ENCODE assay signal across 10 mouse cellular contexts in genomic region chr1:172186401-172187289, GRCm38 (mm10). TPM values are rescaled to one million over a fixed set of nuclear protein-coding genes. Genes with fewer than 3 reads are reported as not detected.
DNase-seq lines count a peak whose midpoint lies in the region; ATAC-seq and TF ChIP-seq lines count a peak whose summit lies in the region.
"Had no signal": no experiment of that assay in that cellular context is flagged by ENCODE, and none has a peak within 500 bp of the region (broad histone marks: within the 10 kb centered on the region; RNA-seq: fewer than 3 reads in every experiment).

No protein-coding gene starts in this region.

- no peaks in the 10 kb centered on the region; the same call in 1 of the 2 replicates for H3K79me2 ChIP-seq in liver, adult 2 months (ENCODE audit: control insufficient read depth, insufficient read depth, low read length)

- no peaks in the 10 kb centered on the region for H3K27me3 ChIP-seq in liver, adult 2 months (ENCODE audit: control insufficient read depth, insufficient read depth, low read length)
- H3K27me3 ChIP-seq in liver, embryonic 11.5 days (replicated peaks; ENCODE audit: control insufficient read depth, insufficient read depth, low read length), result no peaks in the 10 kb centered on the region
- no peaks in the 10 kb centered on the region for H3K27me3 ChIP-seq in midbrain, postnatal 0 days (ENCODE audit: insufficient read depth, low read length)

- H3K27ac ChIP-seq in liver, adult 2 months (replicated peaks; ENCODE audit: insufficient read depth, low read depth, low read length), result no peak overlapping the region
- H3K27ac ChIP-seq in liver, embryonic 11.5 days (ENCODE audit: low read depth, low read length), result no peak overlapping the region
- no peak overlapping the region; the same call in 1 of the 2 replicates for H3K27ac ChIP-seq in midbrain, postnatal 0 days (ENCODE audit: low read depth, low read length)

- TF ChIP-seq CTCF in liver, adult 2 months (IDR thresholded peaks at IDR 0.05; ENCODE audit: low read depth, low read length), result peak; percentile 17; the same call in 1 of the 2 replicates
- TF ChIP-seq CTCF in midbrain, postnatal 0 days (IDR thresholded peaks at IDR 0.05), result peak; percentile 59

- TF ChIP-seq POLR2A in liver, adult 2 months (IDR thresholded peaks at IDR 0.05; ENCODE audit: extremely low read depth, insufficient read depth, low read length), result no peak

- H3K36me3 ChIP-seq in liver, adult 2 months (ENCODE audit: control insufficient read depth, insufficient read depth, low read length), result peaks cover 74% of the 10 kb centered on the region
- peaks cover 39% of the 10 kb centered on the region for H3K36me3 ChIP-seq in liver, embryonic 11.5 days (ENCODE audit: control insufficient read depth, insufficient read depth, low read length)
- peaks cover 24% of the 10 kb centered on the region for H3K36me3 ChIP-seq in midbrain, postnatal 0 days (ENCODE audit: insufficient read depth, low read length)

- ATAC-seq in CD4-positive, CD25-positive, alpha-beta regulatory T cell, adult 4 months, result no peak
- ATAC-seq in liver, embryonic 11.5 days (replicated peaks; ENCODE audit: low FRiP score), result no peak
- ATAC-seq in midbrain, postnatal 0 days (ENCODE audit: low FRiP score), result peak; percentile 45; the same call in 1 of the 2 replicates

- no peak overlapping the region for H3K4me3 ChIP-seq in liver, adult 2 months (ENCODE audit: insufficient read depth, low read depth, low read length)
- no peak overlapping the region for H3K4me3 ChIP-seq in liver, embryonic 11.5 days (ENCODE audit: low read depth, low read length)
- no peak overlapping the region for H3K4me3 ChIP-seq in midbrain, postnatal 0 days (ENCODE audit: low read depth, low read length)

- intact Hi-C loops in gastrocnemius, postnatal 36 days (cut with DNase I), result no loop called here

- no peak overlapping the region for H3K4me2 ChIP-seq in liver, embryonic 11.5 days
- no peak overlapping the region for H3K4me2 ChIP-seq in midbrain, postnatal 0 days (ENCODE audit: low read depth, low read length, poor library complexity, severe bottlenecking)

- no peaks in the 10 kb centered on the region for H3K4me1 ChIP-seq in liver, adult 2 months (ENCODE audit: control insufficient read depth, insufficient read depth, low read length)
- H3K4me1 ChIP-seq in liver, embryonic 11.5 days (replicated peaks; ENCODE audit: control insufficient read depth, insufficient read depth, low read length), result no peaks in the 10 kb centered on the region
- no peaks in the 10 kb centered on the region for H3K4me1 ChIP-seq in midbrain, postnatal 0 days (ENCODE audit: insufficient read depth, low read length)

- peak; percentile 38 for DNase-seq in CD4-positive, CD25-positive, alpha-beta regulatory T cell, adult 2 months (ENCODE audit: low read depth, low spot score)
- DNase-seq in liver, adult 2 months (ENCODE audit: extremely low read depth, low read depth, low spot score), result no peak
- no peak for DNase-seq in liver, embryonic 11.5 days (ENCODE audit: low spot score)
- DNase-seq in induced T-regulatory cell, adult 2 months (ENCODE audit: low read depth), result peak; percentile 40
- peak; percentile 40 for DNase-seq in midbrain, postnatal 0 days (ENCODE audit: low spot score)
- no peak for DNase-seq in kidney, postnatal 10 days
- DNase-seq in gastrocnemius, postnatal 36 days, result no peak
- DNase-seq: cerebellum, postnatal 36 days; kidney, adult 11 months had no signal

- WGBS in liver, adult 2 months, result 89% methylated on average over 10 of the region's 10 CpGs
- 93% methylated on average over 10 of the region's 10 CpGs for WGBS in liver, embryonic 11.5 days
- 91% methylated on average over 10 of the region's 10 CpGs for WGBS in midbrain, postnatal 0 days

- no peaks in the 10 kb centered on the region for H3K9me3 ChIP-seq in liver, embryonic 11.5 days (ENCODE audit: control insufficient read depth, low read length)
- H3K9me3 ChIP-seq in midbrain, postnatal 0 days (ENCODE audit: low read length), result no peaks in the 10 kb centered on the region

- H3K9ac ChIP-seq in liver, adult 2 months (ENCODE audit: low read depth, low read length), result no peak overlapping the region
- H3K9ac ChIP-seq in liver, embryonic 11.5 days (ENCODE audit: low read depth, low read length), result no peak overlapping the region
- H3K9ac ChIP-seq in midbrain, postnatal 0 days (replicated peaks; ENCODE audit: low read length, poor library complexity, severe bottlenecking), result no peak overlapping the region

RNA-seq across cellular contexts. Expression of gene Pea15a, which starts 20.0 kb away (rescaled TPM):
- polyA plus RNA-seq in CD4-positive, CD25-positive, alpha-beta regulatory T cell, adult 4 months (2017; shearing (Covaris generic)), result 10 to 100 TPM; 55.4 to 76.7 TPM
- 9.4 and 13.1 TPM in 2 replicates for total RNA-seq in liver, adult 2 months (2014; rRNA removed)
- polyA plus RNA-seq in liver, adult 2 months (2012; rRNA removed), result 8.4 and 10.2 TPM in 2 replicates
- 43.4 and 44.8 TPM in 2 replicates for polyA plus RNA-seq in liver, embryonic 11.5 days (2014; fragmentation: Nextera tagmentation; extraction: Ambion mirVana)
- total RNA-seq in midbrain, postnatal 0 days (2014; rRNA removed), result 311 and 342 TPM in 2 replicates
- polyA plus RNA-seq in midbrain, postnatal 0 days (2015; fragmentation: Nextera tagmentation; extraction: Ambion mirVana), result 501 and 555 TPM in 2 replicates
- total RNA-seq in gastrocnemius, postnatal 36 days (2021), result 10 to 100 TPM; 22.5 to 28.4 TPM

RNA-seq across cellular contexts. Expression of gene Casq1, which starts 33.0 kb away (rescaled TPM):
- polyA plus RNA-seq in CD4-positive, CD25-positive, alpha-beta regulatory T cell, adult 4 months (2017; shearing (Covaris generic)), result not detected
- total RNA-seq in liver, adult 2 months (2014; rRNA removed), result 0.07 and 0.74 TPM in 2 replicates
- 0.16 and 0.21 TPM in 2 replicates for polyA plus RNA-seq in liver, adult 2 months (2012; rRNA removed)
- 2.2 and 4.1 TPM in 2 replicates for polyA plus RNA-seq in liver, embryonic 11.5 days (2014; fragmentation: Nextera tagmentation; extraction: Ambion mirVana)
- total RNA-seq in midbrain, postnatal 0 days (2014; rRNA removed), result 0.99 TPM in 1 of 2 replicates, not detected in the other
- 1.3 and 2.2 TPM in 2 replicates for polyA plus RNA-seq in midbrain, postnatal 0 days (2015; fragmentation: Nextera tagmentation; extraction: Ambion mirVana)
- total RNA-seq in gastrocnemius, postnatal 36 days (2021), result 1,000 to 10,000 TPM; 4,749 to 5,131 TPM

RNA-seq across cellular contexts. Expression of gene Dcaf8, which starts 38.8 kb away (rescaled TPM):
- polyA plus RNA-seq in CD4-positive, CD25-positive, alpha-beta regulatory T cell, adult 4 months (2017; shearing (Covaris generic)), result 100 to 1,000 TPM in 1 of 2 experiments, 10 to 100 TPM in 1; 76.5 to 132 TPM
- 92.7 and 95.6 TPM in 2 replicates for total RNA-seq in liver, adult 2 months (2014; rRNA removed)
- polyA plus RNA-seq in liver, adult 2 months (2012; rRNA removed), result 48.5 and 54.1 TPM in 2 replicates
- polyA plus RNA-seq in liver, embryonic 11.5 days (2014; fragmentation: Nextera tagmentation; extraction: Ambion mirVana), result 89.2 and 102 TPM in 2 replicates
- total RNA-seq in midbrain, postnatal 0 days (2014; rRNA removed), result 64.6 and 72.8 TPM in 2 replicates
- polyA plus RNA-seq in midbrain, postnatal 0 days (2015; fragmentation: Nextera tagmentation; extraction: Ambion mirVana), result 66.8 and 67.6 TPM in 2 replicates
- 100 to 1,000 TPM; 165 to 181 TPM for total RNA-seq in gastrocnemius, postnatal 36 days (2021)

Comparison
In these comparisons a context has a peak if more than half of its experiments do, and no peak if none do; other contexts are left out.
1. DNase-seq: peak in CD4-positive, CD25-positive, alpha-beta regulatory T cell, adult 2 months (single experiment), induced T-regulatory cell, adult 2 months (single experiment) and midbrain, postnatal 0 days (single experiment); none in liver, adult 2 months (single experiment), liver, embryonic 11.5 days (single experiment), kidney, postnatal 10 days (single experiment) and gastrocnemius, postnatal 36 days (0 of 2).